Mouse (Mus musculus) induced T-regulatory cell, adult 2 months (primary cell): ENCODE measurements around the gene Plcd3.

ENCODE experiments used
- DNase-seq: peaks from one replicate; pipeline ENCODE4 v3.0.0-alpha.2; 2012; ENCODE audit warnings: low read depth

Gene Plcd3

GRCm38 (mm10) chr11:103101481-103101865, at the start of gene Plcd3, which contains the start of gene Acbd4:
Gene Plcd3, minus strand, starts transcription at chr11:103101658.
Gene Acbd4, plus strand, starts transcription at chr11:103101682.
- DNase-seq: peak; percentile 76

- DNase-seq: no peak
Measured at GRCm38 (mm10) chr11:103149771-103150170, 48.3 kb upstream of the Plcd3 start.

- no peak for DNase-seq
Measured at GRCm38 (mm10) chr11:103147766-103148165, 46.3 kb upstream of the Plcd3 start.

GRCm38 (mm10) chr11:103146386-103146785, 44.9 kb upstream of the Plcd3 start:
- DNase-seq: no peak

- no peak for DNase-seq
Measured at GRCm38 (mm10) chr11:103144309-103145285, 43.1 kb upstream of the Plcd3 start.

DNA sequence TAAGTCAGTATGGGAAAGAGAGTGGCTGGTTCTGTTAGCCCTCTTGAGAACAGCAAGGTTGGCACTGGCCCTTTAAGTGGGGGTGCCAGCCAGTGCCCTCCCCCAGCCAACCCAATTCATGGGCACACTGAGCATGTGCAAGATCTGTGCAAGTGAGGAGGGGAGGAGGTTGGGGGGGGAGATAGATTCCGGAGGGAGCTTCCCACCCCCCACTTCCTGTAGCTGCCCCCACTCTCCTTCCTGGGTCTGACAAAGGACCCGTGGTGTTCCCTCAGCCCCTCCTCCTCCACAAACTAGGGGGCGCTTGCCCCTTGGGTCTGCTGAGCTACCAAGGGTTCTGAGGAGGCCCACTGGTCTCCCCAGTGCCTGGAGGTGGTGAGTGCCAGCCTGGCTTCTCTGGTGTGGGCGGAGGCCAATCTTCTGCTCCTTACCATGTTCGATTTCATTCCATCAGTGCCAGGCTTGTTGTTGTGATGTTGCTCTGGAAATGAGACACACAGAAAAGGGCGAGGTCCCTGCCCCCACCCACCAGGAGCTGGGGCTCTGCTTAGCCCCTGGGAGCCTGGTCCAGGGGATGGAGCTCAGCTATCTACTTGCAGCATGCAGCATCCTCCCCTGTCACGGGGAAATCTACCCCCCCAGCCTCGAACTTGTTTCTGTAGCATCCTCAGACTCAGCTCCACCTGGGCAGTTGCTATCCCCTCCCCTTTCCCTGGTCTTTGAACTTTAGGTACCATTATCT, 41.2 kb upstream of the Plcd3 start:
- peak; percentile 81 for DNase-seq

DNA sequence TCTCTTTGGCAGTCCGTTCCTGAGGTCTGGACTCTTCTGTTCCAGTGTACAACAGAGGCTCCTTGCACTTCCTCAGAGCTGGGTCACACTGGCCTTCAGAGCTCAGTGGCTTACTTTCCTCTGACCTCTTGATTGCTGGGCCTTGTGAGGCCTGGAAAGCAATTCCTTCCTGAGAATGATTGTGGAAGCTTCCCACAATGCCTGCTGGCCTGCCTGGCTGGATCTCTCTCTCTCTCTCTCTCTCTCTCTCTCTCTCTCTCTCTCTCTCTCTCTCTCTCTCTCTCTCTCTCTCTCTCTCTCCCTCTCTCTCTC, 40.4 kb upstream of the Plcd3 start:
- DNase-seq: no peak

DNA sequence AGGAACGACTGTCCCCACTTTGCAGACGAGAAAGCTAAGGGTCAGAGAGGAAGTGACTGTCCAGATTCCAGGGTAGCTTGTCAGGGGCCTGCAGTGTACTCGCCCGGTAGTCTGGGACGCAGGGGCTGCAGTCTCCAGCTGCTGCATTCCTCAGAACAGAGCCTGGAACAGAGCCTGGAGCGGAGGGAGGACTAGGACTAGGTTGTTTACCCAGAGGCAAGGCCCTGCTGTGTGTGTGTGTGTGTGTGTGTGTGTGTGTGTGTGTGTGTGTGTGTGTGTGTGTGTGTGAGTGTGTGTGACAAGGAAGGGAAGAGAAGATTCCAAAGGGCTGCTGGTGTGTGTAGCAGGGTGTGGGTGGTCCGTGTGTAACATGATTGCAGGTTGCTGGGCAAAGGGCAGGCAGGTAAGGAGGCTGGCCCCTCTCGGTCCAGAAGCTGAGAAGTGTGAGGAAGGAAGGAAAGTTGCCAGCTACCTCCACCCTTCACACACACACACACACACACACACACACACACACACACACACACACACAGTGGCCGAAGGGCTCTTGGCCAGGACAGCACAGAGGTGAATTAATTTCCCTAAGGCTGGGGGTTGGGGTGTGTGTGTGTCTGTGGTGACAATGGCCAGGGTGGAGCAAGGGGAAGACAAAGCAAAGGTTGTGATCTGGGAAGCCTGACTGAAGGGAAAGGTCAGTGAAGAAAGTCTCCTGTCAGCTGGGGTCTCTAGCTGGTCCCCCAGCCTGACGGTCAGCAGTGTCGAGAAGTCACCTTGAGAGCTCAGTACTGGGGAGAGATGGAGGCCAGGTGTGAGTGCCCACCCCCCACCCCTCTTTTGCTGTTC, 39.9 kb upstream of the Plcd3 start:
- DNase-seq: no peak

DNA sequence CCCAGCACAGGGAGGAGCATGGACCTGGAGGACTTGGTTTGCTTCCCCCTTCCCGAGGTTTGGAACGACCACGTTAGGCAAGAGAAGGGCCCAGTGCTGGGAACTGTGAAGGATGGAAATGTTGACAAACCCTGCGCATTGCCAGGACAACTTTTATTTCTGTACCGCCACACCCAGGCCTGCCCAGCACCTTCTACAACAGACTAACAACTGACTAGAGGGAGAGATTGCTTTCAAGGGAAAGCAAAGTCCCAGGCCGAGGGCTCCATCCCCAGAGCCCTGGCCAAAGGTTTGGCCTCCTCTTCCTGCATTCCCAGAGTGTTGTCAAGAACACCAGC, 39.3 kb upstream of the Plcd3 start:
- no peak for DNase-seq

GRCm38 (mm10) chr11:103139951-103140762, 38.7 kb upstream of the Plcd3 start:
- DNase-seq: no peak

DNA sequence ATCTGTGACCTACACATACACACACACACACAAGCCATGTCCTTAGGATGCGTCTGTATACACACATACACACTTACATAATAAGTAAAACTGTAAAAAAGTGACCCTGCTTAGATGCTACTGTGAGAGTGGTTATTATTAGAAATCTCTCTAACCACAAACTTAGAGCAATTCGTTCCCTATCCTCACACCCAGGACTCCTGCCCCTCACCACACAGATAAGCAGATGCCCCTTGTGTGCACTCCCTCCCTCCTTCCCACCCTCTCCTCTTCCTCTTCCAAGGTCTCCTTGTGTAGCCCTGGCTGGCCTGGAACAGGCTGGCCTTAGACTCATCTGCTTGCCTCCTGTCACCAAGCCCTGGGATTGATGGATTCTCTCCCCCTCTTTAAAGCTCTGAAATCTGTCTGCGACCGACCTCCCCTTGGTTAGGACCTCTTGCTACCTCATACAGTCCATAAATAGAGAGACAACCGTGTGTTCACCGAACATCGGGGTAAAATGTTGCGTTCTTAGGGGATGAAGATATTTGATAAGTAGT, 34.6 kb upstream of the Plcd3 start:
- DNase-seq: no peak

DNA sequence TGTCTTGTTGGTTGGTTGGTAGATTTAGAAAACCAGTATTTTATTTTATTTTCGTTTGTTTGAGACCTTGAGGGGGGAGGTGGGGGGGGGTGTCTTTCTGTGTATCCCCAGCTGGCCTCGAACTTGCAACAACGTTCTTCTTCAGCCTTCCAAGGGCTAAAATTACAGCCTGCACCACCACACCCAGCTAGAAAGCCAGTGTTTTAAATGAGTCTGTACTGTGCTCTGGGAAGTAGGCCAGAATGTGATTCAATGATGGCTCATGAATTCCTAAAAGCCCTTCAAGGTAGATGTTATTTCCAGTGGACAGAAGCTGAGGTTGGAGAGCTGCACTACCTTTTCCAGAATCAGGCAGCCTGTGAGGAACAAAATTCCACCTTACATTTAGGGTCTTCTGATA, 32.8 kb upstream of the Plcd3 start:
- DNase-seq: no peak

DNA sequence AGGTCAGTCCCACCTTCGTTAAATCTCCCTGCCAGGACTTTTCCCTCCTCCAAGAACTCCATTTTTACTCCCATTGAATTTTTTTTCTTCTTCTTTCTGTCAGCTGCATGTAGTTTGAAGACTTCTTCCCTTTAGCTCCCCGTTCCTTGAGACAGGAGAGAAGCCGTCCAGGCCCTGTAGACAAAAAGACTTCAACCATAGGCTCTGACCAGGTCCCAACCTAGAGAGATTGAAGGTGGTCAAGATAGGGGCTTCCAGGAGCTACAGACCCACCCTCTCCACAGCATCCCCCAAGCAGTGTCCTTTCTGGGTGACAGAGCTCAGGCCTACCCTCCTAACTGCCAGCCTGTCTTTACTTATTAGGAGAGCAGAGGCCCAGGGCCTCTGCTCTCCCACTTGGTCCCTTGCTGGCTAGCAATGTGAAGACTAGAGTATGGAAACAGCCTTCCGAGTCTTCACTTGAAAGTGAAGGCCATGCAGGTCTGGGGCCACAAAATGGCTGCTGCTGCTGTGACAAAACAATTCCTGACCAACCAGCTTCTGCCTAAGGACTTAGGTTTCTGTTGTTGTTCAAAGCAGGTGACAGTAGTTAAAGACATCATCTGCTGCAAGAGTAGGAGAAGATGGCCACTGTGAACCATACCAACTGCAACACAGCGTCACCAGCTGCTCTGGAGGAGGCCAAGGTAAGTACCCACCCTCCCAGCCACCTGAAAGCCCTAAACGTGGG, 32.2 kb upstream of the Plcd3 start:
- DNase-seq: peak; percentile 59

- peak; percentile 100 for DNase-seq
Measured at GRCm38 (mm10) chr11:103132576-103133455, 31.4 kb upstream of the Plcd3 start.

GRCm38 (mm10) chr11:103131701-103132575, 30.5 kb upstream of the Plcd3 start, which contains the start of gene Hexim2:
Gene Hexim2, plus strand, starts transcription at chr11:103132429.
- peak; percentile 77 for DNase-seq

DNA sequence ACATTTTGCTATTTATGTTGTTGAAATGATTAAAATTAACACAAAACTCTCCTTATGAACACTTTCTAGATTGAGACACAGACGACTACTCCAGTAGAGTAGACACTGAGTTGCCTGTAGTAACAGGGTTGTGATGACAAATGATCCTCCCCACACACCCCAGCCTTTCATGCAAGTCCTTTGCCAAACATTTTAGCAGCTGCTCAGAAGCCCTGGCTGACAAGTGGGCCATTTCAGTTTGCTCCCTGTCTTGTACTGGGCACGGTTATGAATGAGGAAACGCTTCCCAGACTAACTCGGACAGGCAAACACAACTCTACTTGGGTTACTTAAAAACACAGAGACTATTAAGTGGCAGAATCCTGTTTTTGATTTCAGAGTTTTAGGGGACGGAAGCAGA, 18.9 kb upstream of the Plcd3 start:
- DNase-seq: no peak

DNA sequence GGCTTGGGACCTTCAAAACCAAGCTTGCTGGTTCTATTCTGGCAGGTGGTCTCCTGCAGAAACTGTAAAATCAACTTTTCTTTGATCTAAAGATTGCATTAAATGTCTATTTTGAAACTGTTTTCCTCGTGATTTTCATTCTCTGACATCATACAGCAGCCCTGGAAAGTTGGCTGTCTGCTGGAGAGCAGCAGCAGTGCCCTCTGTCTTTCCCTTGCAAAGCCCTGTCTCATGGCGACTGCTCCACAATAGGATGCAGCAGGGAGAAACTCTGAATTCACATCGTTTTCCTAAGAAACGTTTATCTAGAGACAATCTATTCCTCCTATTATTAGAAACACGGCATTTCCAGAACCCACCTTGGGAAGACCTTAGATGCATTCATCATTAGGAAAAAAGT, 18.2 kb upstream of the Plcd3 start:
- DNase-seq: no peak

DNA sequence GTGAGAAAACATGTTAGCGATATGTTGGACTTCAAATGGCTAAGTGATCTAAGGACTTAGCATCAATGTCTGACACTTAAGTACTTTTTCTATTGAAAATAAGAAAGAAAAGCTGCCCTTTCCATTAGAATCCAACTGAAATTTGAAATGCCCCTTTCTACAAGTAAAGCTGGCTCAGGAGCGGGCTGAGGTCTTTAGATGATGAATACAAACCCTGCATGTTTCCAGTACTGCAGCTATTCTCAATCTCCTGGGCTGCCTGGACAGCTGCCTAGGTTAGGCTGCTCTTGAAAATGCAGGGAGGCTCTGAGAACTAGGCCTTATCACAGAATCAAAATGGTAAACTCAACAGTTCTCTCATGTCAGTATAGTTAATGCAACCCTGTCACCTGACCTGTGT, 17.4 kb upstream of the Plcd3 start:
- no peak for DNase-seq
